Mouse (Mus musculus) stomach, embryonic 14.5 days (tissue): ENCODE results near the gene Polr3c. TPM values are rescaled to one million over a fixed set of nuclear protein-coding genes. Genes with fewer than 3 reads are reported as not detected.
A peak's percentile ranks its signal among the peaks of the same experiment; 100 is the strongest.
"Not testable (repeated sequence)": the region's sequence is repeated elsewhere in the genome, so short reads cannot be mapped to it uniquely, and the experiment has no call there.

Source experiments
- ATAC-seq: fragments of 200-750 bp; cut with Nextera tagmentation; 2 replicates; pipeline ENCODE4 v1.8.0; 2017; ENCODE audit warnings: low read depth, moderate TSS enrichment; ENCODE audit not compliant: insufficient number of reproducible peaks, insufficient read depth, low FRiP score
- H3K27ac ChIP-seq: fragments of 300-500 bp; sonication (generic); 2 replicates; pipeline ENCODE4 v1.5.1; 2014; ENCODE audit warnings: mild to moderate bottlenecking, low read length, moderate library complexity, mixed read lengths
- H3K27me3 ChIP-seq: fragments of 300-500 bp; sonication (generic); 2 replicates; pipeline ENCODE4 v1.6.1; 2014; ENCODE audit warnings: low read length, control low read depth, mixed read lengths; ENCODE audit not compliant: control insufficient read depth, insufficient read depth
- H3K36me3 ChIP-seq: fragments of 300-500 bp; sonication (generic); 2 replicates; pipeline ENCODE4 v1.6.1; 2014; ENCODE audit warnings: mild to moderate bottlenecking, control low read depth, low read length, moderate library complexity, mixed read lengths; ENCODE audit not compliant: control insufficient read depth, insufficient read depth
- H3K4me1 ChIP-seq: fragments of 300-500 bp; sonication (generic); 2 replicates; pipeline ENCODE4 v1.6.1; 2014; ENCODE audit warnings: low read length, control low read depth, mixed read lengths; ENCODE audit not compliant: control insufficient read depth, insufficient read depth
- H3K4me2 ChIP-seq: fragments of 300-500 bp; sonication (generic); replicated peaks from 2 replicates; pipeline ENCODE4 v1.6.1; 2014; ENCODE audit warnings: low read depth, low read length, control low read depth
- H3K4me3 ChIP-seq: fragments of 300-500 bp; sonication (generic); 2 replicates; pipeline ENCODE4 v1.5.1; 2014; ENCODE audit warnings: low read depth, low read length, control low read depth
- H3K9ac ChIP-seq: fragments of 300-500 bp; sonication (generic); replicated peaks from 2 replicates; pipeline ENCODE4 v1.6.1; 2014; ENCODE audit warnings: low read depth, mild to moderate bottlenecking, control low read depth, low read length, moderate library complexity, mixed read lengths
- H3K9me3 ChIP-seq: fragments of 300-500 bp; sonication (generic); 2 replicates; pipeline ENCODE4 v1.6.1; 2016; ENCODE audit warnings: low read depth, low read length, control low read depth; ENCODE audit not compliant: control insufficient read depth
- WGBS: fragments of 180-500 bp; shearing (Covaris S2); extraction: QIAGEN DNeasy Blood & Tissue Kit; methylation state at CpG from one replicate; pipeline ENCODE4 v1.1.7; 2014; 5-methylcytosine and 5-hydroxymethylcytosine counted together
- polyA plus RNA-seq: library from polyadenylated mRNA; unstranded; fragments of >200 nt; fragmentation: Nextera tagmentation; extraction: Ambion mirVana; gene quantifications from 2 replicates; pipeline ENCODE4 v1.2.1, GENCODE M21; 2014

The Polr3c gene
- polyA plus RNA-seq, 1 experiment from 2014 or later, result 32.5 TPM

- Histone ChIP-seq H3K9ac (no peak overlapping the region), H3K9me3 (no peaks in the 10 kb centered on the region), H3K4me1 (peaks cover 12% of the 10 kb centered on the region), H3K4me3 (no peak overlapping the region), H3K4me2 (no peak overlapping the region), H3K36me3 (no peaks in the 10 kb centered on the region), H3K27me3 (no peaks in the 10 kb centered on the region), H3K27ac (no peak overlapping the region)
- 91% methylated on average over 5 of the region's 5 CpGs for WGBS
- no peak for ATAC-seq
Measured at GRCm38 (mm10) chr3:96668424-96669067, 58.9 kb downstream of the Polr3c start.

GRCm38 (mm10) chr3:96667316-96667715 is 60.1 kb downstream of the Polr3c start:
- Histone ChIP-seq H3K4me2 (no peak overlapping the region), H3K4me1 (peaks cover 12% of the 10 kb centered on the region), H3K9ac (no peak overlapping the region), H3K27me3 (no peaks in the 10 kb centered on the region), H3K36me3 (no peaks in the 10 kb centered on the region), H3K4me3 (no peak overlapping the region), H3K27ac (no peak overlapping the region), H3K9me3 (no peaks in the 10 kb centered on the region)
- ATAC-seq, result no peak
- 49% methylated on average over 1 of the region's 1 CpGs for WGBS

GRCm38 (mm10) chr3:96666916-96667315 is 60.5 kb downstream of the Polr3c start:
- Histone ChIP-seq H3K27me3 (no peaks in the 10 kb centered on the region), H3K27ac (no peak overlapping the region), H3K36me3 (no peaks in the 10 kb centered on the region), H3K4me1 (peaks cover 12% of the 10 kb centered on the region), H3K4me2 (no peak overlapping the region), H3K9ac (no peak overlapping the region), H3K4me3 (no peak overlapping the region), H3K9me3 (no peaks in the 10 kb centered on the region)
- ATAC-seq, result no peak
- 91% methylated on average over 5 of the region's 5 CpGs for WGBS

- not testable (repeated sequence) for H3K36me3 ChIP-seq, H3K9ac ChIP-seq, H3K4me3 ChIP-seq, H3K9me3 ChIP-seq, H3K27me3 ChIP-seq, ATAC-seq, H3K27ac ChIP-seq, H3K4me2 ChIP-seq
- peaks cover 12% of the 10 kb centered on the region for H3K4me1 ChIP-seq
- 87% methylated on average over 7 of the region's 7 CpGs for WGBS
Measured at GRCm38 (mm10) chr3:96665732-96666363, 61.6 kb downstream of the Polr3c start.

- H3K27me3 ChIP-seq, result no peaks in the 10 kb centered on the region
- H3K4me3 ChIP-seq, result peak overlapping the region; percentile 9
- H3K4me1 ChIP-seq, result peaks cover 7% of the 10 kb centered on the region; the same call in 1 of the 2 replicates
- WGBS, result 6% methylated on average over 18 of the region's 18 CpGs
- peak overlapping the region; percentile 41 for H3K4me2 ChIP-seq
- no peak overlapping the region for H3K9ac ChIP-seq
- no peaks in the 10 kb centered on the region for H3K36me3 ChIP-seq
- ATAC-seq, result peak; percentile 92
- H3K9me3 ChIP-seq, result no peaks in the 10 kb centered on the region
- peak overlapping the region; percentile 34; the same call in 1 of the 2 replicates for H3K27ac ChIP-seq
Measured at GRCm38 (mm10) chr3:96663432-96664239, 63.8 kb downstream of the Polr3c start.

GRCm38 (mm10) chr3:96662731-96663316 is 64.6 kb downstream of the Polr3c start:
- Histone ChIP-seq H3K36me3 (no peaks in the 10 kb centered on the region), H3K27me3 (no peaks in the 10 kb centered on the region), H3K4me1 (peaks cover 7% of the 10 kb centered on the region; the same call in 1 of the 2 replicates), H3K9ac (no peak overlapping the region), H3K4me2 (peak overlapping the region; percentile 41), H3K4me3 (0 out of 2 replicates have a peak overlapping the region, but pooled peaks have one; percentile 9), H3K9me3 (no peaks in the 10 kb centered on the region), H3K27ac (peak overlapping the region; percentile 34; the same call in 1 of the 2 replicates)
- WGBS, result 43% methylated on average over 8 of the region's 8 CpGs
- no peak for ATAC-seq

Other genes with a start within 250 kb of the Polr3c start
- gene Hfe2, start 202.5 kb downstream of the Polr3c start, polyA plus RNA-seq, result 0.20 TPM in 1 of 2 replicates, not detected in the other
- 155 and 168 TPM in 2 replicates for gene Txnip, start 169.7 kb downstream of the Polr3c start, polyA plus RNA-seq
- gene Gm16253, start 150.6 kb downstream of the Polr3c start, polyA plus RNA-seq, result 0.69 and 1.9 TPM in 2 replicates
- gene Polr3gl, start 133.4 kb downstream of the Polr3c start, polyA plus RNA-seq, result 21.5 and 29.5 TPM in 2 replicates
- gene Ankrd34a, start 131.0 kb downstream of the Polr3c start, polyA plus RNA-seq, result 2.9 and 3.4 TPM in 2 replicates
- 10.6 TPM in 2 replicates for gene Lix1l, start 126.5 kb downstream of the Polr3c start, polyA plus RNA-seq
- gene Rbm8a, start 97.7 kb downstream of the Polr3c start, polyA plus RNA-seq, result 144 and 147 TPM in 2 replicates
- 45.4 and 51.3 TPM in 2 replicates for gene Pex11b, start 92.3 kb downstream of the Polr3c start, polyA plus RNA-seq
- gene Gm42957, start 92.2 kb downstream of the Polr3c start, polyA plus RNA-seq, result 0.07 TPM in 1 of 2 replicates, not detected in the other
- 0.88 and 1.00 TPM in 2 replicates for gene Itga10, start 82.0 kb downstream of the Polr3c start, polyA plus RNA-seq
- gene Ankrd35, start 57.5 kb downstream of the Polr3c start, polyA plus RNA-seq, result 0.82 and 1.1 TPM in 2 replicates
- gene Pias3, start 31.2 kb downstream of the Polr3c start, polyA plus RNA-seq, result 52.6 and 59.4 TPM in 2 replicates
- 8.7 and 9.3 TPM in 2 replicates for gene Nudt17, start 19.1 kb downstream of the Polr3c start, polyA plus RNA-seq
- 41.1 and 42.1 TPM in 2 replicates for gene Rnf115, start within 50 bp of the Polr3c start, polyA plus RNA-seq
- 0.28 TPM in 1 of 2 replicates, not detected in the other for gene Pdzk1, start 101.7 kb upstream of the Polr3c start, polyA plus RNA-seq
- gene Cd160, start 101.7 kb upstream of the Polr3c start, polyA plus RNA-seq, result 0.31 and 0.32 TPM in 2 replicates
- gene Gja5, start 177.1 kb upstream of the Polr3c start, polyA plus RNA-seq, result 4.6 and 5.1 TPM in 2 replicates
- gene Gpr89, start 177.7 kb upstream of the Polr3c start, polyA plus RNA-seq, result 46.6 TPM in 2 replicates
- gene Gja8, start 198.4 kb upstream of the Polr3c start, polyA plus RNA-seq, result not detected in 2 replicates